Mouse (Mus musculus) cerebellum, adult 11 months (tissue): Measurements from ENCODE around the gene Olfr948.

Source experiments
- DNase-seq: peaks from one replicate; pipeline ENCODE4 v3.0.0; 2022

Gene Olfr948

DNA sequence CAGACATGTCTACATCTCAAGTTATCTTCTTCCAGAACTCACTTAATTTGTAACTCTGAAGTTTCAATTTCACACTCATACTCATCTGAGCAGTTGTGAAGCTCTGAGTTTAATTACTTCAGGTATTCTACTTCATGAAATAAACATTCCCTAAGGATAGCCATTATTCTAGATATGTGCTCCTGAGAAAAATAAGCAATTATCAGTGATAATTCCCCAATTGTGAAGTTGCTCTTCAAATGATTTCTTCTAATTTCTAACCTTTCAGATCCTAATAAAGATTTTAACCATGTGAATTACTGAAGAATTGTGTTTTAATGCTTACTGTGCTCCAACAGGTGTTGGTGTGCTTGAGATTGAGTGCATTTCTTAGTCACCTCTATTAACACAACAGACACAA, at the start of gene Olfr948:
Olfr948 (minus strand) TSS at position 101 of the 400 bp plus-strand sequence.
- no peak for DNase-seq

GRCm38 (mm10) chr9:39287136-39287535, 38.7 kb downstream of the Olfr948 start:
- no peak for DNase-seq

- DNase-seq = no peak
Observed at GRCm38 (mm10) chr9:39276718-39277117, 49.1 kb downstream of the Olfr948 start, which contains the start of gene Olfr945. TSS of gene Olfr945 (minus strand) at chr9:39276818.
